Mouse (Mus musculus): Measurements from ENCODE around the gene Rpl9. TPM values are rescaled to one million over a fixed set of nuclear protein-coding genes. Genes with fewer than 3 reads are reported as not detected.

Gene Rpl9
- polyA plus RNA-seq, 1 experiment from 2014 or later, result 1,112 TPM

GRCm38 (mm10) chr5:65420822-65421221 is 29.6 kb upstream of the Rpl9 start:
- H3K4me2 ChIP-seq, result no peak overlapping the region
- H3K27ac ChIP-seq, result no peak overlapping the region
- 80% methylated on average over 6 of the region's 6 CpGs for WGBS
- peaks cover 81% of the 10 kb centered on the region for H3K36me3 ChIP-seq
- H3K4me3 ChIP-seq, result no peak overlapping the region
- H3K27me3 ChIP-seq, result no peaks in the 10 kb centered on the region
- H3K9me3 ChIP-seq, result no peaks in the 10 kb centered on the region
- no peak overlapping the region for H3K9ac ChIP-seq
- H3K4me1 ChIP-seq, result peaks cover 8% of the 10 kb centered on the region
- no peak for ATAC-seq (ENCODE audit: insufficient number of reproducible peaks, insufficient read depth, low FRiP score, low TSS enrichment, low read depth)

DNA sequence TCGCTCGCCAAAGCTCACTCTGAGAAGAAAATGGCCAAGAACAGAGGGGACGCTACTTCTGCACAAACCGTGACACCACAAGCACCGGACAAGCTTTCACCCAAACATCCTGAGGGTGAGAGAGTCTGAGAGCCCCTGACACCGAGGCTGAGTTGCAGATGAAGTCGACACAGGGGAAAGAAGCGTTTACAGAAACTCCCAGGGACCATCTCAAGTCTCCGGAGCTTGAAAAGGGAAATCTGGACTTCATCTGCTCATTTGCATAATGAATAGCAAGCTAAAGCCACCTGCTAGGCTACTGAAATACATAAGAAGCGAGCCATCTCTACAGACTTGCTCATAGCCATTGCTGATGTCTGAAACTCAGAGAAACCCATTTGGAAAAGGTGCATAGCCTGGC is 27.9 kb upstream of the Rpl9 start:
- Histone ChIP-seq H3K27ac (no peak overlapping the region), H3K9ac (no peak overlapping the region), H3K27me3 (no peaks in the 10 kb centered on the region), H3K4me3 (no peak overlapping the region), H3K9me3 (no peaks in the 10 kb centered on the region), H3K36me3 (peaks cover 67% of the 10 kb centered on the region), H3K4me1 (peaks cover 10% of the 10 kb centered on the region), H3K4me2 (no peak overlapping the region)
- ATAC-seq (ENCODE audit: insufficient number of reproducible peaks, insufficient read depth, low FRiP score, low TSS enrichment, low read depth), result no peak
- 75% methylated on average over 10 of the region's 10 CpGs for WGBS

- H3K4me3 ChIP-seq, result no peak overlapping the region
- no peaks in the 10 kb centered on the region for H3K27me3 ChIP-seq
- peaks cover 10% of the 10 kb centered on the region for H3K4me1 ChIP-seq
- H3K27ac ChIP-seq, result peak overlapping the region; percentile 92
- H3K9me3 ChIP-seq, result no peaks in the 10 kb centered on the region
- H3K4me2 ChIP-seq, result peak overlapping the region; percentile 40
- peak; percentile 83 for ATAC-seq (ENCODE audit: insufficient number of reproducible peaks, insufficient read depth, low FRiP score, low TSS enrichment, low read depth)
- peak overlapping the region; percentile 63 for H3K9ac ChIP-seq
- H3K36me3 ChIP-seq, result peaks cover 55% of the 10 kb centered on the region
- WGBS, result 19% methylated on average over 26 of the region's 26 CpGs
These were observed 24.6 kb upstream of the Rpl9 start for GRCm38 (mm10) chr5:65415653-65416458.

DNA sequence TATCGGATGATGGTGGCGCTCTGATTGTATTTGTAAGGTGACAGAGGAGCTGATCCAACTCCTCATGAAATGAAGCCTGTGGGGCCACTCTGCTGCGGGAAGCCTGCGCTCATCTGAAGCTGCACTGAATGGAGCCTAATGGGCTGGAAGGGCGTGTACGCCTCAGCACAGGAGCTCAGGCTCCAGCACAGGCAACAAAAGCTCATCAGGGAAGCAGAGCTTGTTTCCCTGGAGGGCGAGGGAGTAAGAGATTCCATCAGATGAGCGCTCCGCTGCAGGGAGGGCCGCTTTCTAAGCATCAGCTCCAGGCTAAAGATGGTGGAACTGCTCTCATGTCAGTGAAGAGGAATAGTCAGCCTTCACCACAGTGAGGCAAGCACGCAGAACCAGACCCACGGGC is 16.7 kb upstream of the Rpl9 start:
- 0 out of 2 replicates have a peak overlapping the region, but pooled peaks have one; percentile 1 for H3K9ac ChIP-seq
- peaks cover 82% of the 10 kb centered on the region for H3K36me3 ChIP-seq
- no peaks in the 10 kb centered on the region for H3K27me3 ChIP-seq
- no peak overlapping the region for H3K4me2 ChIP-seq
- no peak overlapping the region for H3K27ac ChIP-seq
- H3K4me3 ChIP-seq, result no peak overlapping the region
- H3K9me3 ChIP-seq, result no peaks in the 10 kb centered on the region
- no peak for ATAC-seq (ENCODE audit: insufficient number of reproducible peaks, insufficient read depth, low FRiP score, low TSS enrichment, low read depth)
- WGBS, result 42% methylated on average over 12 of the region's 12 CpGs
- H3K4me1 ChIP-seq, result no peaks in the 10 kb centered on the region

- WGBS, result 29% methylated on average over 2 of the region's 2 CpGs
- Histone ChIP-seq H3K9ac (no peak overlapping the region), H3K4me2 (no peak overlapping the region), H3K36me3 (peaks cover 79% of the 10 kb centered on the region), H3K4me1 (no peaks in the 10 kb centered on the region), H3K9me3 (no peaks in the 10 kb centered on the region), H3K27ac (no peak overlapping the region), H3K4me3 (no peak overlapping the region), H3K27me3 (no peaks in the 10 kb centered on the region)
- no peak for ATAC-seq (ENCODE audit: insufficient number of reproducible peaks, insufficient read depth, low FRiP score, low TSS enrichment, low read depth)
These were observed 10.2 kb upstream of the Rpl9 start for GRCm38 (mm10) chr5:65401251-65401994.

DNA sequence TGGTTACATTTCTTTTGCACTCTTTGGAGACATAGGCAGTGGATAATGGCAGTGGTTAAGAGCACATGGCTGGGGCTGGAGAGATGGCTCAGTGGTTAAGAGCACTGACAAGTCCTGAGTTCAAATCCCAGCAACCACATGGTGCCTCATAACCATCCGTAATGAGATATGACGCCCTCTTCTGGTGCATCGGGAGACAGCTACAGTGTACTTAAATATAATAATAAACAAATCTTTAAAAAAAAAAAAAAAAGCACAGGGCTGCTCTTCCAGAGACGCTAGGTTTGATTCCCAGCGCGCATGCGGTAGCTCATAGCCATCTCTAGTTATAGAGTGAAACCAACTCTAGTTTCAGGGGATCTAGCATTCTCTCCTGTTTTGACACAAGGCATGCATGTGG is 3.2 kb upstream of the Rpl9 start:
- Histone ChIP-seq H3K4me2 (no peak overlapping the region), H3K36me3 (peaks cover 53% of the 10 kb centered on the region), H3K4me1 (peaks cover 9% of the 10 kb centered on the region), H3K4me3 (no peak overlapping the region), H3K27me3 (no peaks in the 10 kb centered on the region), H3K9ac (no peak overlapping the region), H3K27ac (no peak overlapping the region), H3K9me3 (no peaks in the 10 kb centered on the region)
- no peak for ATAC-seq (ENCODE audit: insufficient number of reproducible peaks, insufficient read depth, low FRiP score, low TSS enrichment, low read depth)
- WGBS, result 94% methylated on average over 7 of the region's 7 CpGs

DNA sequence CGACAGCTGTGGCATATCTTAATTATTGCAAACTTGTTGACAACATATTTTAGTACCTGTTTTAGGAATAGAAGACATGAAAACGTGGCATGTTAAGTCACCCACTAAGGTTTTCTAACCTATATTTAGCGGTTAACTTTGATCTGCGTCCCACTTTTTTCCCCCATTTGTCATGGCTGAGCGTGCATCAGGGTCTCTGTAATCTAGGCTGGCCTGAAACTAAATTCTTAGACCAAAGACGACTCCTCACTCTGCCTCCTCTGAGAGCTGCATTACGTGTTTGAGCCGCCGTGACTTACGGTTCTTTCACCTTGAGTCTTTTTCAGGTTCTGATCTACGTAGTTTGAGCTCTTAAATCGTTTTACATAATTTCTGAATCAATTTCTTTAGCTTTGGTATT is 509 bp upstream of the Rpl9 start:
- Histone ChIP-seq H3K9ac (peak overlapping the region; percentile 99), H3K27me3 (no peaks in the 10 kb centered on the region), H3K4me3 (peak overlapping the region; percentile 86), H3K36me3 (peaks cover 60% of the 10 kb centered on the region), H3K4me2 (peak overlapping the region; percentile 63), H3K27ac (peak overlapping the region; percentile 95; the same call in 1 of the 2 replicates), H3K4me1 (peaks cover 15% of the 10 kb centered on the region), H3K9me3 (no peaks in the 10 kb centered on the region)
- no peak for ATAC-seq (ENCODE audit: insufficient number of reproducible peaks, insufficient read depth, low FRiP score, low TSS enrichment, low read depth)
- 3% methylated on average over 12 of the region's 12 CpGs for WGBS

DNA sequence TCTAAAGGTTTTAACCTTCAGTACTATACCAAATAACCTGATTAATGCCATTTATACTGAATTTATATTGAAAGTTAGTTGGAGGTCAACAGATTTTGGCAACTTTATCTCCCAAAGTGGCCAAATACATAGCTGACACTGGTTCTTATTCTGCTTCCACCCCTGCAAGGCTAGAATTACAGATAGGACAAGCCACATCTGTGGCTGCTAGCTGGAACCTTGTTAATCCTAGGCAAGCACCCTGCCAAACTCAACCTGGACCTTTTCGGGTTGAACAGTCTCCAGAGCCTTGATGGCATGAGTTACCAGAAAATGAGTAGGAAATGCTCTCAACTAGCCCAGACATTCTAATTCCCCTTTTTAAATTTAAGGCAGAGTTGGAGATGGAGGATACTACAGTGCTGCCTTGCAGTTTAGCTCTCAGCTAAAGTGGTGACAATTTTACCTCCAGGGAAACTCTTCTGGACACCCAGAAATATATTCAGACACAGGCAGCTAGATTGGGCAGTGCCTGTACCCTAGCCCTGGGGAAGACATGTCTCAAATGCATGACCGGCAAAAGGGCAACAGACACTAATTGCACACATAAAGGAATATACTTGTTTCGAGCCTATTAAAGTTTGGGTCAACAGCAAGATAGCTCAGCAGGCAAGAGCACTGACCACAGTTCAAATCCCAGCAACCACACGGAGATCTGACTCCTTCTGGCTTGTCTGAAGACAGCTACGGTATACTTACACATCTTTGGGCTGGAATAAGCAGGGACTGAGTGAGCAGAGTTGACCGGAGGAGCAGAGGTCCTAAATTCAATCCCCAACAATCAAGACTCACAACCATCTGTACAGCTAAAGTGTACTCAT is 4.0 kb downstream of the Rpl9 start:
- no peaks in the 10 kb centered on the region for H3K9me3 ChIP-seq
- no peak for ATAC-seq (ENCODE audit: insufficient number of reproducible peaks, insufficient read depth, low FRiP score, low TSS enrichment, low read depth)
- H3K36me3 ChIP-seq, result peaks cover 39% of the 10 kb centered on the region
- H3K4me2 ChIP-seq, result no peak overlapping the region
- H3K9ac ChIP-seq, result no peak overlapping the region
- H3K4me3 ChIP-seq, result no peak overlapping the region
- H3K4me1 ChIP-seq, result peaks cover 15% of the 10 kb centered on the region
- H3K27me3 ChIP-seq, result no peaks in the 10 kb centered on the region
- WGBS, result 74% methylated on average over 6 of the region's 6 CpGs
- no peak overlapping the region for H3K27ac ChIP-seq

- Histone ChIP-seq H3K9me3 (no peaks in the 10 kb centered on the region), H3K36me3 (peaks cover 39% of the 10 kb centered on the region), H3K9ac (no peak overlapping the region), H3K4me3 (no peak overlapping the region), H3K4me1 (peaks cover 15% of the 10 kb centered on the region), H3K4me2 (no peak overlapping the region), H3K27ac (no peak overlapping the region), H3K27me3 (no peaks in the 10 kb centered on the region)
- 73% methylated on average over 2 of the region's 2 CpGs for WGBS
- ATAC-seq (ENCODE audit: insufficient number of reproducible peaks, insufficient read depth, low FRiP score, low TSS enrichment, low read depth), result no peak
These were observed 5.5 kb downstream of the Rpl9 start for GRCm38 (mm10) chr5:65385704-65386103.

DNA sequence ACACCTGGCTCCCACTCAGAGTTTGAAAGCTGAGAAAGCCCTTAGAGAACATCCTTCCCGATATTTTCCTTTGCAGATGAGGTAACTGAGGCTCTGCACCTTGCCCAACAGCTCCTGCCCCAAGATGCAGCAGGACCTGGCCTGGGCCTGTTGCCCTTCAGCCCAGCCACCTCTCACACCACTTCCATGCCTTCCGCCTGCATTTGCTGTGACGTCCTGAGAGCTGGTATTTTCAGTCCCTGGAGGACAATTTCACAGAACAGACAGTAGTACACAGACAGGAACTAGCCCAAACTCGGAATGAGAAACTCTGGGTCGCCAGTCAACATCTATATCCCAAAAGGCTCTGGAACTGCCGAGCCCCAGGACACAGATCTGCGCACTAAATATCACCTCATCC is 16.5 kb downstream of the Rpl9 start:
- Histone ChIP-seq H3K36me3 (no peaks in the 10 kb centered on the region), H3K4me3 (no peak overlapping the region), H3K4me2 (no peak overlapping the region), H3K27me3 (no peaks in the 10 kb centered on the region), H3K9me3 (no peaks in the 10 kb centered on the region), H3K4me1 (no peaks in the 10 kb centered on the region), H3K27ac (no peak overlapping the region), H3K9ac (no peak overlapping the region)
- 77% methylated on average over 7 of the region's 7 CpGs for WGBS
- no peak for ATAC-seq (ENCODE audit: insufficient number of reproducible peaks, insufficient read depth, low FRiP score, low TSS enrichment, low read depth)

GRCm38 (mm10) chr5:65371551-65371950 is 19.7 kb downstream of the Rpl9 start:
- H3K36me3 ChIP-seq, result no peaks in the 10 kb centered on the region
- H3K4me2 ChIP-seq, result no peak overlapping the region
- no peaks in the 10 kb centered on the region for H3K9me3 ChIP-seq
- WGBS, result 96% methylated on average over 7 of the region's 7 CpGs
- H3K4me3 ChIP-seq, result no peak overlapping the region
- no peaks in the 10 kb centered on the region for H3K4me1 ChIP-seq
- H3K27ac ChIP-seq, result no peak overlapping the region
- no peak for ATAC-seq (ENCODE audit: insufficient number of reproducible peaks, insufficient read depth, low FRiP score, low TSS enrichment, low read depth)
- H3K27me3 ChIP-seq, result no peaks in the 10 kb centered on the region
- H3K9ac ChIP-seq, result no peak overlapping the region

All from embryonic facial prominence, embryonic 13.5 days (tissue).